In genomic region chr16:42262935-42263542, GRCm38 (mm10) we compare ENCODE assay signal across 23 mouse cellular contexts.
"Had no signal": no experiment of that assay in that cellular context is flagged by ENCODE, and none has a peak within 500 bp of the region (broad histone marks: within the 10 kb centered on the region; RNA-seq: fewer than 3 reads in every experiment).

No protein-coding gene starts in this region.

- H3K9me3 ChIP-seq: limb, embryonic 10.5 days; limb, embryonic 13.5 days; liver, embryonic 12.5 days; liver, embryonic 15.5 days; lung, embryonic 15.5 days; megakaryocyte, embryonic 14.5 days; midbrain, embryonic 10.5 days; midbrain, embryonic 13.5 days; neural tube, embryonic 12.5 days had no signal

- H3K4me3 ChIP-seq: layer of hippocampus, adult 2 months; limb, embryonic 10.5 days; limb, embryonic 13.5 days; liver, embryonic 12.5 days; liver, embryonic 15.5 days; lung, embryonic 15.5 days; megakaryocyte, embryonic 14.5 days; midbrain, embryonic 10.5 days; midbrain, embryonic 13.5 days; neural tube, embryonic 12.5 days had no signal

- H3K4me1 ChIP-seq: limb, embryonic 10.5 days; limb, embryonic 13.5 days; liver, embryonic 12.5 days; liver, embryonic 15.5 days; lung, embryonic 15.5 days; midbrain, embryonic 10.5 days; midbrain, embryonic 13.5 days; neural tube, embryonic 12.5 days had no signal

- ATAC-seq: liver, embryonic 12.5 days; midbrain, embryonic 13.5 days had no signal

- H3K36me3 ChIP-seq: limb, embryonic 10.5 days; limb, embryonic 13.5 days; liver, embryonic 12.5 days; liver, embryonic 15.5 days; lung, embryonic 15.5 days; midbrain, embryonic 10.5 days; midbrain, embryonic 13.5 days; neural tube, embryonic 12.5 days had no signal

- DNase-seq: kidney, postnatal 14 days; layer of hippocampus, adult 9-11 months; liver; lung, adult 18-20 months; lung, postnatal 10 days; lung, postnatal 36 days; right cerebral cortex, adult 18-20 months; right cerebral cortex, postnatal 14 days; right cerebral cortex, postnatal 4 days; thymus, adult 2 months; thymus, postnatal 14 days; thymus, postnatal 4 days had no signal

- H3K9ac ChIP-seq: limb, embryonic 13.5 days; liver, embryonic 12.5 days; liver, embryonic 15.5 days; lung, embryonic 15.5 days; midbrain, embryonic 13.5 days; neural tube, embryonic 12.5 days had no signal

- H3K27me3 ChIP-seq: limb, embryonic 13.5 days; liver, embryonic 12.5 days; liver, embryonic 15.5 days; lung, embryonic 15.5 days; megakaryocyte, embryonic 14.5 days; midbrain, embryonic 13.5 days; neural tube, embryonic 12.5 days had no signal

- H3K4me2 ChIP-seq: limb, embryonic 13.5 days; liver, embryonic 12.5 days; liver, embryonic 15.5 days; lung, embryonic 15.5 days; midbrain, embryonic 13.5 days; neural tube, embryonic 12.5 days had no signal

- H3K27ac ChIP-seq: layer of hippocampus, adult 2 months; limb, embryonic 10.5 days; limb, embryonic 13.5 days; liver, embryonic 12.5 days; liver, embryonic 15.5 days; lung, embryonic 15.5 days; midbrain, embryonic 10.5 days; midbrain, embryonic 13.5 days; neural tube, embryonic 12.5 days; stomach, postnatal 0 days had no signal
